Mouse (Mus musculus): Measurements from ENCODE around the gene Spats2. TPM values are rescaled to one million over a fixed set of nuclear protein-coding genes. Genes with fewer than 3 reads are reported as not detected.

Gene Spats2
- polyA plus RNA-seq, 1 experiment: 39.1 TPM

DNA sequence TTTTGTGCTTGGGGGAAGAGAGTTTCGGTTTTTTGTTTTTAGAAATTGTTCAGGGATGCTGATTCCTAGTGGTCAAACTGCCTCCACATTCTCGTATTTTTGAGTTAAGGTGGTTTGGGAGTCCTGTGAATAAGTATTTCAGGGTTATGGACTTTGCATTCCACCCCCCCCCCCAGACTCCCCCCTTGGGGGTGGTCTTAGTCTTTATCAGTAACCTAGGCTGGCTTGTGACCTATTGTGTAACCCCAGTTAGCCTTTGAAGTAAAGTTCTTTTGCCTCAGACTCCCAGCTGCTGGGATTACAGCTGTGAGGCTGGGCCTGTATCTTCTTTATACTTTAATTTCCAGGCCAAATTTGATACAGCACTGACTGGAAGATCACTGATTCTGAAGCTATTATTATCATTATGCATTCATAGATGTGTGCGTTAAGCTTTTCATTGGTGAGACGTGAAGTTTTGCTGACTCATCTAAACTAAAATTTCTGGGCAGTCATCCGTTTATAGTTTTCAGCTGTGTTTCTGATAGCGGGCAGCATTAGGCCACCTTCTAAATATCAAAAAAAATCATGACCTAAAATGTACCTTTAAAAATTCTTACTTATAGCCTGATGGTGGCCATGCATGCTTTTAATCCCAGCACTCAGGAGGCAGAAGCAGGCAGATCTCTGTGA lies 2.3 kb downstream of the Spats2 start:
- Histone ChIP-seq H3K4me2 (ENCODE audit: low read depth) (peak overlapping the region; percentile 72), H3K4me3 (peak overlapping the region; percentile 79), H3K79me2 (ENCODE audit: control insufficient read depth, insufficient read depth) (peaks cover 43% of the 10 kb centered on the region), H3ac (ENCODE audit: control insufficient read depth, insufficient read length) (no peak overlapping the region), H3K27me3 (ENCODE audit: control insufficient read depth, insufficient read depth, insufficient read length) (no peaks in the 10 kb centered on the region), H3K36me3 (ENCODE audit: control insufficient read depth, insufficient read depth) (peaks cover 6% of the 10 kb centered on the region)
- TF ChIP-seq TCF3 (IDR thresholded peaks at IDR 0.05; ENCODE audit: insufficient read length, low read depth) (no peak), MYOG (IDR thresholded peaks at IDR 0.05; ENCODE audit: control insufficient read depth in 1 of 3, insufficient read depth in 1 of 3, insufficient read length in 2 of 3, low read depth in 2 of 3) (no peak), REST (IDR thresholded peaks at IDR 0.05; ENCODE audit: insufficient read depth, insufficient read length) (no peak), TCF12 (IDR thresholded peaks at IDR 0.05; ENCODE audit: insufficient read depth, poor library complexity, severe bottlenecking) (no peak), MAX (IDR thresholded peaks at IDR 0.05; ENCODE audit: low read depth) (no peak), POLR2AphosphoS2 (IDR thresholded peaks at IDR 0.05; ENCODE audit: insufficient read length, low read depth) (no peak)

GRCm38 (mm10) chr15:99129441-99129840 lies 3.7 kb downstream of the Spats2 start:
- Histone ChIP-seq H3K79me2 (ENCODE audit: control insufficient read depth, insufficient read depth) (peaks cover 57% of the 10 kb centered on the region), H3K4me3 (no peak overlapping the region), H3ac (ENCODE audit: control insufficient read depth, insufficient read length) (no peak overlapping the region), H3K27me3 (ENCODE audit: control insufficient read depth, insufficient read depth, insufficient read length) (no peaks in the 10 kb centered on the region), H3K36me3 (ENCODE audit: control insufficient read depth, insufficient read depth) (peaks cover 8% of the 10 kb centered on the region), H3K4me2 (ENCODE audit: low read depth) (peak overlapping the region; percentile 52)
- no peak for TF ChIP-seq CEBPB (IDR thresholded peaks at IDR 0.05; ENCODE audit: insufficient read depth, poor library complexity, severe bottlenecking)
- TF ChIP-seq MYOD1 (IDR thresholded peaks at IDR 0.05; ENCODE audit: control insufficient read depth in 1 of 3, insufficient read length in 2 of 3, low read depth in 2 of 3): peak in 1 of 3 experiments; percentile 14

GRCm38 (mm10) chr15:99129956-99130910 lies 4.5 kb downstream of the Spats2 start:
- Histone ChIP-seq H3K4me2 (ENCODE audit: low read depth) (peak overlapping the region; percentile 52), H3K27me3 (ENCODE audit: control insufficient read depth, insufficient read depth, insufficient read length) (no peaks in the 10 kb centered on the region), H3ac (ENCODE audit: control insufficient read depth, insufficient read length) (no peak overlapping the region), H3K4me3 (no peak overlapping the region), H3K79me2 (ENCODE audit: control insufficient read depth, insufficient read depth) (peaks cover 64% of the 10 kb centered on the region), H3K36me3 (ENCODE audit: control insufficient read depth, insufficient read depth) (peaks cover 8% of the 10 kb centered on the region)
- TF ChIP-seq TCF3 (IDR thresholded peaks at IDR 0.05; ENCODE audit: insufficient read length, low read depth): no peak
- TF ChIP-seq MYOD1 (IDR thresholded peaks at IDR 0.05; ENCODE audit: control insufficient read depth in 1 of 3, insufficient read length in 2 of 3, low read depth in 2 of 3): peak; percentile 60 to 74 (median 69)
- no peak for TF ChIP-seq USF1 (IDR thresholded peaks at IDR 0.05; ENCODE audit: low read depth)
- TF ChIP-seq MYOG (IDR thresholded peaks at IDR 0.05; ENCODE audit: control insufficient read depth in 1 of 3, insufficient read depth in 1 of 3, insufficient read length in 2 of 3, low read depth in 2 of 3): peak in 2 of 3 experiments; percentile 53 to 78
- TF ChIP-seq CEBPB (IDR thresholded peaks at IDR 0.05; ENCODE audit: insufficient read depth, poor library complexity, severe bottlenecking): no peak
- TF ChIP-seq REST (IDR thresholded peaks at IDR 0.05; ENCODE audit: insufficient read depth, insufficient read length): no peak
- no peak for TF ChIP-seq TCF12 (IDR thresholded peaks at IDR 0.05; ENCODE audit: insufficient read depth, poor library complexity, severe bottlenecking)

GRCm38 (mm10) chr15:99138389-99138788 lies 12.7 kb downstream of the Spats2 start:
- peaks cover 62% of the 10 kb centered on the region for H3K79me2 ChIP-seq (ENCODE audit: control insufficient read depth, insufficient read depth)
- H3K4me2 ChIP-seq (ENCODE audit: low read depth): no peak overlapping the region
- H3K4me3 ChIP-seq: no peak overlapping the region
- H3K36me3 ChIP-seq (ENCODE audit: control insufficient read depth, insufficient read depth): no peaks in the 10 kb centered on the region
- TF ChIP-seq CEBPB (IDR thresholded peaks at IDR 0.05; ENCODE audit: insufficient read depth, poor library complexity, severe bottlenecking) (no peak), TCF3 (IDR thresholded peaks at IDR 0.05; ENCODE audit: insufficient read length, low read depth) (no peak), POLR2AphosphoS2 (IDR thresholded peaks at IDR 0.05; ENCODE audit: insufficient read length, low read depth) (no peak), SRF (IDR thresholded peaks at IDR 0.05; ENCODE audit: control insufficient read depth, insufficient read length, low read depth) (no peak), MYOD1 (IDR thresholded peaks at IDR 0.05; ENCODE audit: control insufficient read depth in 1 of 3, insufficient read length in 2 of 3, low read depth in 2 of 3) (no peak), POLR2A (IDR thresholded peaks at IDR 0.05; ENCODE audit: insufficient read length, low read depth) (no peak), USF1 (IDR thresholded peaks at IDR 0.05; ENCODE audit: low read depth) (no peak)
- H3ac ChIP-seq (ENCODE audit: control insufficient read depth, insufficient read length): no peak overlapping the region
- no peaks in the 10 kb centered on the region for H3K27me3 ChIP-seq (ENCODE audit: control insufficient read depth, insufficient read depth, insufficient read length)

DNA sequence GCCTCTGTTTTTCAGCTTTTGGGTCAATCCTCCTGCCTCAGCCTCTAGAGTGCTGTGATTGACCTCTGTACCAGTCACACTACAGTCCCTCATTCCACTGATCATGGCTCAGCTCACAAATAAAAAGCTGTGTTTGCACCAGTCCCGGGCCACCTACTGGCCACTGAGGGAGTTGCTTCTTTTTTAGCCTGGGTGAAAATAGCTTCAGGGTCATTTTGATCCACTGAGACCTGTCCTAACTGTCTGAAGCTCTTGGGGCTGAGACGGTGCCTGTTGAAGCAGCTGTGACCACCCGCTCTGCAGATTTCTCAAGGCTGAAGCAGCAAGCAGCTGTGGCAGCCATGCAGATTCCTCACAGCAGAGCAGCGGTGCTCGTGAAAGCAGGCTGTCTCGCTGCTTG lies 14.0 kb downstream of the Spats2 start:
- H3K27me3 ChIP-seq (ENCODE audit: control insufficient read depth, insufficient read depth, insufficient read length): no peaks in the 10 kb centered on the region
- no peak overlapping the region for H3K4me2 ChIP-seq (ENCODE audit: low read depth)
- peaks cover 54% of the 10 kb centered on the region for H3K79me2 ChIP-seq (ENCODE audit: control insufficient read depth, insufficient read depth)
- H3ac ChIP-seq (ENCODE audit: control insufficient read depth, insufficient read length): no peak overlapping the region
- H3K4me3 ChIP-seq: no peak overlapping the region
- H3K36me3 ChIP-seq (ENCODE audit: control insufficient read depth, insufficient read depth): no peaks in the 10 kb centered on the region
- TF ChIP-seq REST (IDR thresholded peaks at IDR 0.05; ENCODE audit: insufficient read depth, insufficient read length): no peak
- no peak for TF ChIP-seq E2F4 (IDR thresholded peaks at IDR 0.05; ENCODE audit: insufficient read depth)
- no peak for TF ChIP-seq MAX (IDR thresholded peaks at IDR 0.05; ENCODE audit: low read depth)
- TF ChIP-seq MYOG (IDR thresholded peaks at IDR 0.05; ENCODE audit: control insufficient read depth in 1 of 3, insufficient read depth in 1 of 3, insufficient read length in 2 of 3, low read depth in 2 of 3): peak; percentile 54 to 72 (median 62)
- no peak for TF ChIP-seq TCF12 (IDR thresholded peaks at IDR 0.05; ENCODE audit: insufficient read depth, poor library complexity, severe bottlenecking)
- no peak for TF ChIP-seq TCF3 (IDR thresholded peaks at IDR 0.05; ENCODE audit: insufficient read length, low read depth)
- TF ChIP-seq USF1 (IDR thresholded peaks at IDR 0.05; ENCODE audit: low read depth): no peak
- TF ChIP-seq CEBPB (IDR thresholded peaks at IDR 0.05; ENCODE audit: insufficient read depth, poor library complexity, severe bottlenecking): no peak
- no peak for TF ChIP-seq POLR2AphosphoS2 (IDR thresholded peaks at IDR 0.05; ENCODE audit: insufficient read length, low read depth)
- TF ChIP-seq SRF (IDR thresholded peaks at IDR 0.05; ENCODE audit: control insufficient read depth, insufficient read length, low read depth): no peak
- TF ChIP-seq MYOD1 (IDR thresholded peaks at IDR 0.05; ENCODE audit: control insufficient read depth in 1 of 3, insufficient read length in 2 of 3, low read depth in 2 of 3): peak in 2 of 3 experiments; percentile 27 to 48
